Mouse (Mus musculus) intestine, postnatal 0 days (tissue): ENCODE data around the gene Krtap3-1. TPM values are rescaled to one million over a fixed set of nuclear protein-coding genes. Genes with fewer than 3 reads are reported as not detected.
A peak's percentile ranks its signal among the peaks of the same experiment; 100 is the strongest.

Source experiments
- ATAC-seq: fragments of 200-750 bp; cut with Nextera tagmentation; 2 replicates; pipeline ENCODE4 v1.8.0; 2017; ENCODE audit warnings: mild to moderate bottlenecking, moderate TSS enrichment, moderate library complexity
- H3K27ac ChIP-seq: fragments of 300-500 bp; sonication (generic); 2 replicates; pipeline ENCODE4 v1.5.1; 2014; ENCODE audit warnings: mild to moderate bottlenecking, low read depth, low read length, moderate library complexity
- H3K27me3 ChIP-seq: fragments of 300-500 bp; sonication (generic); replicated peaks from 2 replicates; pipeline ENCODE4 v1.6.1; 2014; ENCODE audit warnings: low read length, mixed read lengths; ENCODE audit not compliant: control insufficient read depth, insufficient read depth
- H3K36me3 ChIP-seq: fragments of 300-500 bp; sonication (generic); 2 replicates; pipeline ENCODE4 v1.6.1; 2014; ENCODE audit warnings: mild to moderate bottlenecking, moderate library complexity; ENCODE audit not compliant: control insufficient read depth, insufficient read depth
- H3K4me1 ChIP-seq: fragments of 300-500 bp; sonication (generic); replicated peaks from 2 replicates; pipeline ENCODE4 v1.6.1; 2014; ENCODE audit warnings: antibody characterized with exemption, low read length, mixed read lengths; ENCODE audit not compliant: control insufficient read depth, insufficient read depth
- H3K4me2 ChIP-seq: fragments of 300-500 bp; sonication (generic); replicated peaks from 2 replicates; pipeline ENCODE4 v1.6.1; 2014; ENCODE audit warnings: low read depth, mild to moderate bottlenecking, moderate library complexity
- H3K4me3 ChIP-seq: fragments of 300-500 bp; sonication (generic); 2 replicates; pipeline ENCODE4 v1.5.1; 2014; ENCODE audit warnings: low read depth, low read length
- H3K9ac ChIP-seq: fragments of 300-500 bp; sonication (generic); 2 replicates; pipeline ENCODE4 v1.6.1; 2014; ENCODE audit warnings: mild to moderate bottlenecking, low read depth, low read length
- H3K9me3 ChIP-seq: fragments of 300-500 bp; sonication (generic); 2 replicates; pipeline ENCODE4 v1.6.1; 2016; ENCODE audit warnings: mixed run types; ENCODE audit not compliant: control insufficient read depth
- CTCF ChIP-seq: sonication (generic); IDR thresholded peaks from 2 replicates; pipeline ENCODE4 v1.5.1; 2016; ENCODE audit warnings: low read depth, mild to moderate bottlenecking, control low read depth, antibody characterized with exemption, moderate library complexity
- WGBS: fragments of 180-500 bp; shearing (Covaris S2); extraction: QIAGEN DNeasy Blood & Tissue Kit; methylation state at CpG from one replicate; pipeline ENCODE4 v1.1.7; 2014; 5-methylcytosine and 5-hydroxymethylcytosine counted together
- polyA plus RNA-seq: library from polyadenylated mRNA; unstranded; fragments of >200 nt; fragmentation: Nextera tagmentation; extraction: Ambion mirVana; gene quantifications from 2 replicates; pipeline ENCODE4 v1.2.1, GENCODE M21; 2015

The Krtap3-1 gene
- polyA plus RNA-seq, 1 experiment from 2014 or later, result 3.4 TPM

DNA sequence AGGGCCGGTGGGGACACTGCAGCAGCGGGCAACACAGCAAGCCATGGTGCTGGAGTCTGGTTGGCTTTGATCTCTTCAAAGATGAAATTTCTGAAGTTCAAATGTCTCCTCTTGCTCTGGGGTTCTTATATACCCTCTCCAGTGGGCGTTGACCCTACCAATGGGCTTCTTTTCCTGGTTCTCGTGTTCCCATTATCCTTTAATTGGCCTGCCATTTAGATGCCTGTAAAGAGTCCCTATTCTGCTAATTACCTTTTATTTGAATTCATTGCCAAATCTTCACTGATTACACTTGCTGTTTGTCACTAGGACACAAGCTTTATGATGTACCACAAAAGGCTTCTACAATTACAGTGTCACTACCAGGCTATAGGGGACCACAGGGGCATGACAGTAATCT lies 15.7 kb downstream of the Krtap3-1 start, which contains the start of gene Krtap3-3:
Krtap3-3 (minus strand) TSS at position 101 of the 400 bp plus-strand sequence.
- no peak for TF ChIP-seq CTCF
- Histone ChIP-seq H3K9me3 (no peaks in the 10 kb centered on the region), H3K36me3 (no peaks in the 10 kb centered on the region), H3K27me3 (no peaks in the 10 kb centered on the region), H3K9ac (no peak within 1 kb of the TSS), H3K4me2 (no peak within 1 kb of the TSS), H3K27ac (no peak within 1 kb of the TSS), H3K4me3 (no peak within 1 kb of the TSS), H3K4me1 (no peaks in the 10 kb centered on the region)
- no peak for ATAC-seq
- 67% methylated on average over 4 of the region's 4 CpGs for WGBS

- H3K36me3 ChIP-seq, result no peaks in the 10 kb centered on the region
- H3K9me3 ChIP-seq, result no peaks in the 10 kb centered on the region
- peak; percentile 36; the same call in 1 of the 2 replicates for TF ChIP-seq CTCF
- H3K4me3 ChIP-seq, result no peak overlapping the region
- no peak overlapping the region for H3K27ac ChIP-seq
- H3K4me1 ChIP-seq, result no peaks in the 10 kb centered on the region
- ATAC-seq, result no peak
- no peaks in the 10 kb centered on the region for H3K27me3 ChIP-seq
- no peak overlapping the region for H3K9ac ChIP-seq
- no peak overlapping the region for H3K4me2 ChIP-seq
Measured at GRCm38 (mm10) chr11:99547892-99548291, 18.5 kb downstream of the Krtap3-1 start.

DNA sequence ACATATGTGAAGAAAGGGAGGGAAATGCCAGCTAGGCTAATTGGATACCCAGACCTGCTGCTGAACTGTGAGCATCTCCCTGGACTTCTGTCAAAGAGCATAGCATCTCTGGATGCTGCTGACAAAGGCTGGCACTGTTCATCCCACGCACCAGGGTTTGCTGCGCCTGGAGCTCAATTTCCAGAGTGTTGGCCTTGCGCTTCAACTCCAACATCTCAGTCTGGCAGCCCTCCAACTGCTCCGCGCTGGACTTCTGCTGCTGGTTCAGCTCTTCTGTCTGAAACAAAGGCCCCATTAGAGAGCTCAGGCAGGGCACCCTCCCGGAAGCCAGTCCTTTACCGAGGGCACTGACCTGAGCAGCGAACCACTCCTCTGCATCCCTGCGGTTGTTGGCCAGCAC lies 26.7 kb downstream of the Krtap3-1 start:
- no peak overlapping the region for H3K4me2 ChIP-seq
- no peak for ATAC-seq
- no peak overlapping the region for H3K27ac ChIP-seq
- no peak overlapping the region for H3K4me3 ChIP-seq
- H3K4me1 ChIP-seq, result no peaks in the 10 kb centered on the region
- no peaks in the 10 kb centered on the region for H3K9me3 ChIP-seq
- no peaks in the 10 kb centered on the region for H3K27me3 ChIP-seq
- no peak overlapping the region for H3K9ac ChIP-seq
- 72% methylated on average over 9 of the region's 9 CpGs for WGBS
- no peak for TF ChIP-seq CTCF
- no peaks in the 10 kb centered on the region for H3K36me3 ChIP-seq

- no peak for TF ChIP-seq CTCF
- no peak for ATAC-seq
- Histone ChIP-seq H3K27ac (no peak within 1 kb of the TSS), H3K4me1 (no peaks in the 10 kb centered on the region), H3K4me3 (no peak within 1 kb of the TSS), H3K9ac (no peak within 1 kb of the TSS), H3K36me3 (no peaks in the 10 kb centered on the region), H3K27me3 (no peaks in the 10 kb centered on the region), H3K4me2 (no peak within 1 kb of the TSS), H3K9me3 (no peaks in the 10 kb centered on the region)
- 56% methylated on average over 13 of the region's 13 CpGs for WGBS
Measured at GRCm38 (mm10) chr11:99521288-99521860, 45.1 kb downstream of the Krtap3-1 start, which contains the start of gene Krt39. Gene Krt39, minus strand, starts transcription at chr11:99521338.

Other genes starting within 250 kb of the Krtap3-1 start
- gene Krt25, start 243.7 kb downstream of the Krtap3-1 start, polyA plus RNA-seq, result 0.26 and 0.52 TPM in 2 replicates
- gene Krt26, start 228.7 kb downstream of the Krtap3-1 start, polyA plus RNA-seq, result not detected in 2 replicates
- not detected in 2 replicates for gene Krt27, start 215.5 kb downstream of the Krtap3-1 start, polyA plus RNA-seq
- gene Krt28, start 191.7 kb downstream of the Krtap3-1 start, polyA plus RNA-seq, result not detected in 2 replicates
- gene Krt10, start 177.3 kb downstream of the Krtap3-1 start, polyA plus RNA-seq, result 13.6 and 14.5 TPM in 2 replicates
- 0.07 and 0.10 TPM in 2 replicates for gene Krt12, start 144.4 kb downstream of the Krtap3-1 start, polyA plus RNA-seq
- 166 and 189 TPM in 2 replicates for gene Krt20, start 128.5 kb downstream of the Krtap3-1 start, polyA plus RNA-seq
- gene Krt23, start 73.5 kb downstream of the Krtap3-1 start, polyA plus RNA-seq, result 8.0 and 9.9 TPM in 2 replicates
- not detected in 2 replicates for gene Krt39, start 45.3 kb downstream of the Krtap3-1 start, polyA plus RNA-seq
- not detected in 2 replicates for gene Krt40, start 23.5 kb downstream of the Krtap3-1 start, polyA plus RNA-seq
- gene Krtap3-3, start 15.8 kb downstream of the Krtap3-1 start, polyA plus RNA-seq, result not detected in 2 replicates
- not detected in 2 replicates for gene Krtap3-2, start 9.8 kb downstream of the Krtap3-1 start, polyA plus RNA-seq
- gene Gm11939, start 7.2 kb downstream of the Krtap3-1 start, polyA plus RNA-seq, result not detected in 2 replicates
- gene Krtap1-5, start 14.4 kb upstream of the Krtap3-1 start, polyA plus RNA-seq, result not detected in 2 replicates
- not detected in 2 replicates for gene Krtap1-4, start 17.0 kb upstream of the Krtap3-1 start, polyA plus RNA-seq
- not detected in 2 replicates for gene Krtap1-3, start 24.7 kb upstream of the Krtap3-1 start, polyA plus RNA-seq
- not detected in 2 replicates for gene Krtap9-3, start 31.5 kb upstream of the Krtap3-1 start, polyA plus RNA-seq
- not detected in 2 replicates for gene Gm11938, start 36.7 kb upstream of the Krtap3-1 start, polyA plus RNA-seq
- gene Gm11937, start 43.6 kb upstream of the Krtap3-1 start, polyA plus RNA-seq, result not detected in 2 replicates
- gene Krtap2-4, start 48.2 kb upstream of the Krtap3-1 start, polyA plus RNA-seq, result not detected in 2 replicates
- gene Gm11562, start 53.8 kb upstream of the Krtap3-1 start, polyA plus RNA-seq, result not detected in 2 replicates
- gene Krtap4-1, start 61.6 kb upstream of the Krtap3-1 start, polyA plus RNA-seq, result not detected in 2 replicates
- not detected in 2 replicates for gene Krtap4-2, start 68.5 kb upstream of the Krtap3-1 start, polyA plus RNA-seq
- gene Krtap4-7, start 77.5 kb upstream of the Krtap3-1 start, polyA plus RNA-seq, result not detected in 2 replicates
- gene Gm11555, start 83.6 kb upstream of the Krtap3-1 start, polyA plus RNA-seq, result not detected in 2 replicates
- not detected in 2 replicates for gene Gm11563, start 92.3 kb upstream of the Krtap3-1 start, polyA plus RNA-seq
- gene Krtap4-6, start 99.3 kb upstream of the Krtap3-1 start, polyA plus RNA-seq, result not detected in 2 replicates
- not detected in 2 replicates for gene Gm14190, start 124.1 kb upstream of the Krtap3-1 start, polyA plus RNA-seq
- not detected in 2 replicates for gene Gm14180, start 167.7 kb upstream of the Krtap3-1 start, polyA plus RNA-seq
- not detected in 2 replicates for gene Gm11595, start 206.3 kb upstream of the Krtap3-1 start, polyA plus RNA-seq
- gene Krtap4-8, start 214.1 kb upstream of the Krtap3-1 start, polyA plus RNA-seq, result not detected in 2 replicates
- gene Krtap4-9, start 218.6 kb upstream of the Krtap3-1 start, polyA plus RNA-seq, result not detected in 2 replicates
- gene Gm11596, start 226.8 kb upstream of the Krtap3-1 start, polyA plus RNA-seq, result not detected in 2 replicates
- not detected in 2 replicates for gene Gm11569, start 232.3 kb upstream of the Krtap3-1 start, polyA plus RNA-seq
- not detected in 2 replicates for gene Gm11554, start 237.8 kb upstream of the Krtap3-1 start, polyA plus RNA-seq
- not detected in 2 replicates for gene Krtap4-13, start 243.3 kb upstream of the Krtap3-1 start, polyA plus RNA-seq
- not detected in 2 replicates for gene Gm11564, start 249.0 kb upstream of the Krtap3-1 start, polyA plus RNA-seq